Mouse (Mus musculus): ENCODE measurements around the gene 2810004N23Rik. TPM values are rescaled to one million over a fixed set of nuclear protein-coding genes. Genes with fewer than 3 reads are reported as not detected.

Gene 2810004N23Rik
- 35.3 and 36.5 TPM in 2 replicates for polyA plus RNA-seq (2014; fragmentation: Nextera tagmentation; extraction: Ambion mirVana)

DNA sequence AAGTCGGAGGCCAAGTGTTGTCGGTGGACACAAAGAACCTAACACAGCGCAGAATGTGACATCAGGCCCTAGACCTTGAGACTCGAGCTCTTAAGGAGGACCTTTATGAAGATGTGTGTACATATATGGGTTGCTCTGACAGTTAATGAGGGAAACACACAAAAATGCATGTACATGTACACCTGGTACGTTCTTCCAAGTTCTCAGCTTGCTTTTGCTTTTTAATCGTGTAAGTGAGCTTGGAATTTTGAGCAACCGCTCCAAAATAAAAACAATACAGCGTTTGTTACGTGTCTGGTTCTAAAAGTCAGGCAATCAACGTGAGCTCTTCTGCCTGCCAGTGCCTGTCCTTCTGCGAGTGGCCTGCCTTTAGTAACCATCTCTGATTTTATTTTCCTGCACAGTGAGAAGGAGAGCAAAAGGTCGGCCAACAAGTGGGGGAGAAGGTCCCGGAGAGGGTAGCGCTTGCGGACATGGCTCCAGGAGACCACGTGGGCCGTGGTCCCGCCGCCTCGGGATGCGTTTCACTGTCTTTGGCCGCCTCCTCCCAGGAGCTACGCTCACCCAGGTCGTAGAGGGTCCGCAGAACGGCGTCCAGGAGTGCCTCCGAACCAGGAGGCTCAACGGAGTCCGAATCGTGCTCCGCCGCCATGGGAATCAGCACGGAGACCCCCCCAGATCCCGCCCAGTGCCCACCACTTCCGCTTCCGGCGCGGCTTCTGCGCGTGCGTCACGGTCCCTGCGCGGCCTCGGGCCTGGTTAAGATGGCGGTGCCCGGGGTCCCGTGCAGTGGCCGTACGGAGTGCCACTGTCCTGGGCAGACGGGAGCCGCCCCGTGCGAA lies at the start of gene 2810004N23Rik, which contains the start of gene Gnpat:
TSS of gene 2810004N23Rik (minus strand) at position 800 of the 842 bp plus-strand sequence.
TSS of gene Gnpat (plus strand) at position 713 of the 842 bp plus-strand sequence.
- Histone ChIP-seq H3K27me3 (replicated peaks; ENCODE audit: control insufficient read depth, insufficient read depth, low read length) (no peaks in the 10 kb centered on the region), H3K4me1 (ENCODE audit: control insufficient read depth, insufficient read depth, low read length) (peaks cover 7% of the 10 kb centered on the region; the same call in 1 of the 2 replicates), H3K27ac (replicated peaks; ENCODE audit: low read depth, low read length) (peak within 1 kb of the TSS; percentile 91), H3K4me2 (ENCODE audit: low read depth, low read length) (peak within 1 kb of the TSS; percentile 62), H3K9me3 (ENCODE audit: control insufficient read depth, low read length) (no peaks in the 10 kb centered on the region), H3K4me3 (ENCODE audit: low read depth, low read length) (peak within 1 kb of the TSS; percentile 86), H3K36me3 (ENCODE audit: control insufficient read depth, insufficient read depth, low read length) (peaks cover 29% of the 10 kb centered on the region), H3K9ac (ENCODE audit: low read depth, low read length) (peak within 1 kb of the TSS; percentile 92)
- under 1% methylated on average over 33 of the region's 55 CpGs for WGBS
- ATAC-seq (ENCODE audit: low read depth) (peak; percentile 99), DNase-seq (ENCODE audit: low spot score) (peak; percentile 95)

DNA sequence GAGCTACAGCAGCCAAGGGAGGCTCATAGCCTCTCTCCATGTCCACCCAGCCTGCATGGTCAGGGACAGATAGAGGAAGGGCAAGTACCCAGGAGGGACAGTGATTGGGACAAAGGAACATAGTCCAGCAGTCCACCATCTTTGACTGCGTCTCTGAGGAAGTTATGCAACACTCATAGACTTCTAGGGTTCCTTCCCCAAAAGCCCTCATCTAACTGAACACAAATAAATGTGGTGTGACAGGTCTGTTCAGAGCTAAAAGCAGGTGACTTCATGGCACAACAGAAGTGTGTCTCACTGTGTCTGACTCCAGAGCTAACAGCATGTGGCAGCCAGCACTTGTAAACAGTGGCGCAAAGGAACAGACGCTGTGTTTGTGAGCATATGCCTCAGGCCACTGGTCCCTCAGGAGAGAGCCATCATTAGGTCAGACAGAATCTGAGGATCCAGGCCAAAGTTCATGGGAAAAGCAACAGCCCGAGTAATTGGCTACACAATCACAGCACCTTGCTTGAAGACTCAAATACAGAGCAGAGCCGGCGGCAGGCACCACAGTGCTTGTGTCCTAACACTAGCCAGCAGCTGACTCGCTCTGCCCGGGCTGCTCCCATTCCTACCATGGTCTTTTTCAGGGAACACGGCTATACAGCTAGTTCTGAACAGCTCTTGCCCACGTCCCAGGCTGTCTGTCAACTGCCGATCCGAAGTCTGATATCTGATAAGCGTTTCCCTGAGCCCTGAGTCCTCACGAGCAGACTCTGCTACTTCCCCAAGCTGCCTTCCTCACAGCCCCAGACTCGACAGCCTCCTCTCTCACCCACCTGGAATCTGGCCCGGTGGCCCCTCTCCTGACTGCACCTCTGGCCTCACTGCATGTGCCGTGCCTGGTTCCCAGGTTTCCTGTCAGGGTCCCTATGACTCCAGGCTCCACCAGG lies 49.3 kb upstream of the 2810004N23Rik start:
- Histone ChIP-seq H3K4me1 (ENCODE audit: control insufficient read depth, insufficient read depth, low read length) (no peaks in the 10 kb centered on the region), H3K36me3 (ENCODE audit: control insufficient read depth, insufficient read depth, low read length) (peaks cover 88% of the 10 kb centered on the region), H3K27me3 (replicated peaks; ENCODE audit: control insufficient read depth, insufficient read depth, low read length) (no peaks in the 10 kb centered on the region), H3K4me3 (ENCODE audit: low read depth, low read length) (no peak overlapping the region), H3K27ac (replicated peaks; ENCODE audit: low read depth, low read length) (no peak overlapping the region), H3K9me3 (ENCODE audit: control insufficient read depth, low read length) (peaks cover 5% of the 10 kb centered on the region; the same call in 1 of the 2 replicates), H3K4me2 (ENCODE audit: low read depth, low read length) (no peak overlapping the region), H3K9ac (ENCODE audit: low read depth, low read length) (no peak overlapping the region)
- WGBS = 64% methylated on average over 16 of the region's 17 CpGs
- no peak for ATAC-seq (ENCODE audit: low read depth)
- DNase-seq (ENCODE audit: low spot score) = no peak

DNA sequence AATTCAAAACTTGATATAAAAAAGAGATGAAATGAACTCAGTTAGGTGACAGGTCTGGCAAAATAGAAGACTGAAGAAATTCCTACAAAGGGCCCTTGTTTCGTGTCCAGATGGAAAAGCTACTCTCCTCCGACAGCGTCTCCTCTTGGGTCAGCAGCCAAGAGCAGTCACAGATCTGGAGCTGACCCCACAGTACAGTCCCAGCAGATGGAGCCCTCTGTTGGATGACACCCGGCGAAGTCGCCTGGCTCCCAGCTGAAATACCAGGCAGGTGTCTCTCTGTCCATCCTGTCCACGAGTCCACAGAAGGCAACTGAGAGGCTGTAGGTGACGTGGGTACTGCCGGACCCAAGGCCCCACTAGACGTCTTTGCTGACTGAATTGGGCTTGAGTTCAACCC lies 47.4 kb upstream of the 2810004N23Rik start:
- WGBS = 86% methylated on average over 10 of the region's 10 CpGs
- Histone ChIP-seq H3K4me3 (ENCODE audit: low read depth, low read length) (no peak overlapping the region), H3K4me1 (ENCODE audit: control insufficient read depth, insufficient read depth, low read length) (no peaks in the 10 kb centered on the region), H3K36me3 (ENCODE audit: control insufficient read depth, insufficient read depth, low read length) (peaks cover 97% of the 10 kb centered on the region), H3K27ac (replicated peaks; ENCODE audit: low read depth, low read length) (no peak overlapping the region), H3K9ac (ENCODE audit: low read depth, low read length) (no peak overlapping the region), H3K9me3 (ENCODE audit: control insufficient read depth, low read length) (peaks cover 5% of the 10 kb centered on the region; the same call in 1 of the 2 replicates), H3K4me2 (ENCODE audit: low read depth, low read length) (no peak overlapping the region), H3K27me3 (replicated peaks; ENCODE audit: control insufficient read depth, insufficient read depth, low read length) (no peaks in the 10 kb centered on the region)
- no peak for ATAC-seq (ENCODE audit: low read depth)
- no peak for DNase-seq (ENCODE audit: low spot score)

DNA sequence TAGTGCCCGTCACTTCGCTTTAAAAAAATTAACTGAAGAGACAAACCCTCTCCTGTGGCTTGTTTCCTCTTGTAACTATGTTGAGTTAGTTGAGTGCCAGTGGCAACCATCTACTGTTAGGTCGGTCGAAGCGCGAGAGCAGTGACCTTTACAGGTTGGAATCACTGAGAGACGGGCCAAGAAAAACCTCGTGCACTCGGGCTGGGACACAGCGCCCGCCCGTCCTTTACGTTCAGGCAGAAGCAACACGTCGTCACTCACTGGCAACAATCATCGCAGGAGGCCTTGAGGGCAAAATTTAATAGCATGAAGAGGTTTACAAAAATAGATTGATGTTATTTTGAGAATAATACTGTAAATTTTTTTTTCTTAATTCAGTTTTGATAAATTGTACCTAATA lies 47.0 kb upstream of the 2810004N23Rik start:
- ATAC-seq (ENCODE audit: low read depth) (no peak), DNase-seq (ENCODE audit: low spot score) (no peak)
- no peaks in the 10 kb centered on the region for H3K4me1 ChIP-seq (ENCODE audit: control insufficient read depth, insufficient read depth, low read length)
- peaks cover 5% of the 10 kb centered on the region; the same call in 1 of the 2 replicates for H3K9me3 ChIP-seq (ENCODE audit: control insufficient read depth, low read length)
- WGBS = 91% methylated on average over 16 of the region's 16 CpGs
- no peak overlapping the region for H3K4me3 ChIP-seq (ENCODE audit: low read depth, low read length)
- no peak overlapping the region for H3K9ac ChIP-seq (ENCODE audit: low read depth, low read length)
- H3K27ac ChIP-seq (replicated peaks; ENCODE audit: low read depth, low read length) = no peak overlapping the region
- no peak overlapping the region for H3K4me2 ChIP-seq (ENCODE audit: low read depth, low read length)
- H3K27me3 ChIP-seq (replicated peaks; ENCODE audit: control insufficient read depth, insufficient read depth, low read length) = no peaks in the 10 kb centered on the region
- H3K36me3 ChIP-seq (ENCODE audit: control insufficient read depth, insufficient read depth, low read length) = peaks cover 95% of the 10 kb centered on the region

DNA sequence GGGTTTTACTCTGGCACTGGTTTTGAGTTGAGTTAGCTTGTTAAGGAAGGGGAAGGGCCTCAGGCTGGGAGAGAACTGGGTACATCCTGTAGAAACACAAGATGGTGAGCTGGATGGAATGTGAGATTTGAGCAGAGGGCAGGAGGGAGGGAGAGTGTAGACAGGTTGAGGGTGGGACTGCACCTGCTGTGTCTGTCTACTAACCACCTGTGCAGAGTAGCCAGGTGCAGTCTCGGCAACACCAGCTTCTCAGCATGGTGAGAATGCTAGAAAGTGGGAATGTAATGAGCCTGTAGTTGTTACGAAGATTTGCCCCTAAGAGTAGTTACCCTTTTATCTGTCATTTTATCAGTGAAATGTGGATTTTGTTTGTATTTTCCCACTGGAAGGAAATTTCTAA lies 42.6 kb upstream of the 2810004N23Rik start:
- no peaks in the 10 kb centered on the region for H3K4me1 ChIP-seq (ENCODE audit: control insufficient read depth, insufficient read depth, low read length)
- peaks cover 94% of the 10 kb centered on the region for H3K36me3 ChIP-seq (ENCODE audit: control insufficient read depth, insufficient read depth, low read length)
- H3K27ac ChIP-seq (replicated peaks; ENCODE audit: low read depth, low read length) = no peak overlapping the region
- no peak overlapping the region for H3K4me2 ChIP-seq (ENCODE audit: low read depth, low read length)
- WGBS = 91% methylated on average over 2 of the region's 2 CpGs
- no peak overlapping the region for H3K9ac ChIP-seq (ENCODE audit: low read depth, low read length)
- H3K27me3 ChIP-seq (replicated peaks; ENCODE audit: control insufficient read depth, insufficient read depth, low read length) = no peaks in the 10 kb centered on the region
- DNase-seq (ENCODE audit: low spot score) (no peak), ATAC-seq (ENCODE audit: low read depth) (no peak)
- no peak overlapping the region for H3K4me3 ChIP-seq (ENCODE audit: low read depth, low read length)
- no peaks in the 10 kb centered on the region for H3K9me3 ChIP-seq (ENCODE audit: control insufficient read depth, low read length)

DNA sequence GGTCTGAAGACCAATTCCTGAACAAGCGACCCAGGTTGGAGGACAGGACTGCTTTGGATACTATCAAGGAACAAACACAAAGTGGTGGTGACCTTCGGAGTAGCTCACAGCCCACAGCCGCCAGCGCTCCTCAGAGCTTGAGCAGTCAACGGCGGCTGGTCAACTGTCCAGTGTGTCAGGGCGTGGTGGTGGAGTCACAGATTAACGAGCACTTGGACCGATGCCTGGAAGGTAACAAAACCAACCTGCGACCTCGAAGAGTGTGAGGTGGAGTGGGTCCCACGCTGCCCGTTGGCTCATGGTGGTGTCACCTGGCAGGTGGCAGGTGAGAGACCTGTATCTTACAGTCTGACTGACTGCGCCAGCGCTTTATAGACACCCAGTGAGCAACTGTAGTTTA lies 40.3 kb upstream of the 2810004N23Rik start:
- ATAC-seq (ENCODE audit: low read depth) (no peak), DNase-seq (ENCODE audit: low spot score) (no peak)
- Histone ChIP-seq H3K27ac (replicated peaks; ENCODE audit: low read depth, low read length) (no peak overlapping the region), H3K9me3 (ENCODE audit: control insufficient read depth, low read length) (no peaks in the 10 kb centered on the region), H3K27me3 (replicated peaks; ENCODE audit: control insufficient read depth, insufficient read depth, low read length) (no peaks in the 10 kb centered on the region), H3K4me1 (ENCODE audit: control insufficient read depth, insufficient read depth, low read length) (peaks cover 5% of the 10 kb centered on the region; the same call in 1 of the 2 replicates), H3K36me3 (ENCODE audit: control insufficient read depth, insufficient read depth, low read length) (peaks cover 84% of the 10 kb centered on the region), H3K4me3 (ENCODE audit: low read depth, low read length) (no peak overlapping the region), H3K4me2 (ENCODE audit: low read depth, low read length) (no peak overlapping the region), H3K9ac (ENCODE audit: low read depth, low read length) (no peak overlapping the region)
- WGBS = 95% methylated on average over 15 of the region's 15 CpGs

DNA sequence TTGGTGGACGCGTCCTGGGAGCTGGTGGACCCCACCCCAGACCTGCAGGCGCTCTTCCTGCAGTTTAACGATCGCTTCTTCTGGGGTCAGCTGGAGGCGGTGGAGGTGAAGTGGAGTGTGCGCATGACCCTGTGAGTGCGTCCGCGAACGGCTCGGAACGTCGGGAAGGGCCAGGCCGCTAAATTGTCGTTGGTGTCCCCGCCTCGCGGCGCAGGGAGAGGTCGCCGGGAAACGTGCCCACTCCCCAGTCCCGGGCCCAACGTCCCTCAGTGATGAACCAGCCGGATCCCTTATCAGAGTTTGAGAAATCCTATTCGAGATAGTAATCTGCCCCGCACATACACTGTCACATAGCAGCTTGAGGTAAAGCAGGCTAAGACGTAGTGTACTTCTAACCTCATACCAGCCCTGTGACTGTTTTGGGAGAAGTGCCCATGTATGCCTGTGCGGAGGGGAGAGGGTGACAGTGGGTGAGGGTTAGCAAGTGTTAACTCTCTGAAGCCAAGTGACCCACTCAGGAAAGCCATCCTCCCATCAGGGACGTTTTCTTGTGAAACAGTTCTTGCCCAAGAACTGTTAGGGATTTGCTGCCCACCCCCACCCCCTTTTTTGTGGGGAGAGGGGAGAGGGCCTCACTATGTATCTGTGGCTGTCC lies 35.5 kb upstream of the 2810004N23Rik start:
- H3K4me1 ChIP-seq (ENCODE audit: control insufficient read depth, insufficient read depth, low read length) = peaks cover 13% of the 10 kb centered on the region
- peak overlapping the region; percentile 82 for H3K9ac ChIP-seq (ENCODE audit: low read depth, low read length)
- DNase-seq (ENCODE audit: low spot score) (no peak), ATAC-seq (ENCODE audit: low read depth) (no peak)
- H3K36me3 ChIP-seq (ENCODE audit: control insufficient read depth, insufficient read depth, low read length) = peaks cover 61% of the 10 kb centered on the region
- H3K27me3 ChIP-seq (replicated peaks; ENCODE audit: control insufficient read depth, insufficient read depth, low read length) = no peaks in the 10 kb centered on the region
- H3K27ac ChIP-seq (replicated peaks; ENCODE audit: low read depth, low read length) = peak overlapping the region; percentile 65
- H3K4me3 ChIP-seq (ENCODE audit: low read depth, low read length) = peak overlapping the region; percentile 90
- WGBS = 7% methylated on average over 23 of the region's 31 CpGs
- no peaks in the 10 kb centered on the region for H3K9me3 ChIP-seq (ENCODE audit: control insufficient read depth, low read length)
- peak overlapping the region; percentile 91 for H3K4me2 ChIP-seq (ENCODE audit: low read depth, low read length)

Measured in embryonic facial prominence, embryonic 14.5 days (tissue).